Mouse (Mus musculus) heart, embryonic 12.5 days (tissue): ENCODE measurements around the gene Il15ra. TPM values are rescaled to one million over a fixed set of nuclear protein-coding genes. Genes with fewer than 3 reads are reported as not detected.

Source experiments
- ATAC-seq: fragments of 200-750 bp; cut with Nextera tagmentation; 2 replicates; pipeline ENCODE4 v1.8.0; 2017; ENCODE audit warnings: moderate TSS enrichment, moderate library complexity; ENCODE audit not compliant: insufficient number of reproducible peaks, low FRiP score
- H3K27ac ChIP-seq: fragments of 300-500 bp; sonication (generic); 2 replicates; pipeline ENCODE4 v1.5.1; 2016; ENCODE audit warnings: mild to moderate bottlenecking, moderate library complexity; ENCODE audit not compliant: poor library complexity, severe bottlenecking
- H3K27me3 ChIP-seq: fragments of 300-500 bp; sonication (generic); replicated peaks from 2 replicates; pipeline ENCODE4 v1.6.1; 2016; ENCODE audit warnings: mild to moderate bottlenecking, moderate library complexity
- H3K36me3 ChIP-seq: fragments of 300-500 bp; sonication (generic); 2 replicates; pipeline ENCODE4 v1.6.1; 2016; ENCODE audit warnings: mild to moderate bottlenecking, moderate library complexity
- H3K4me1 ChIP-seq: fragments of 300-500 bp; sonication (generic); replicated peaks from 2 replicates; pipeline ENCODE4 v1.6.1; 2016; ENCODE audit warnings: mild to moderate bottlenecking
- H3K4me2 ChIP-seq: fragments of 300-500 bp; sonication (generic); 2 replicates; pipeline ENCODE4 v1.6.1; 2016; ENCODE audit warnings: mild to moderate bottlenecking, moderate library complexity
- H3K4me3 ChIP-seq: fragments of 300-500 bp; sonication (generic); 2 replicates; pipeline ENCODE4 v1.5.1; 2016; ENCODE audit warnings: mild to moderate bottlenecking
- H3K9ac ChIP-seq: fragments of 300-500 bp; sonication (generic); 2 replicates; pipeline ENCODE4 v1.6.1; 2016; ENCODE audit warnings: mild to moderate bottlenecking, moderate library complexity
- H3K9me3 ChIP-seq: fragments of 300-500 bp; sonication (generic); replicated peaks from 2 replicates; pipeline ENCODE4 v1.6.1; 2016; ENCODE audit warnings: mild to moderate bottlenecking, moderate library complexity
- WGBS: fragments of 180-500 bp; shearing (Covaris S2); methylation state at CpG from one replicate; pipeline ENCODE4 v1.1.7; 2016; 5-methylcytosine and 5-hydroxymethylcytosine counted together
- polyA plus RNA-seq: library from polyadenylated mRNA; unstranded; fragments of >200 nt; fragmentation: Nextera tagmentation; extraction: Ambion mirVana; gene quantifications from 2 replicates; pipeline ENCODE4 v1.2.1, GENCODE M21; 2016

Il15ra gene
- 6.4 and 7.0 TPM in 2 replicates for polyA plus RNA-seq

GRCm38 (mm10) chr2:11705201-11706025 lies at the start of gene Il15ra:
TSS of gene Il15ra (plus strand) at chr2:11705290.
- peak within 1 kb of the TSS; percentile 60 for H3K27ac ChIP-seq
- under 1% methylated on average over 37 of the region's 37 CpGs for WGBS
- H3K4me3 ChIP-seq: peak within 1 kb of the TSS; percentile 63
- H3K9ac ChIP-seq: peak within 1 kb of the TSS; percentile 72
- H3K36me3 ChIP-seq: no peaks in the 10 kb centered on the region
- no peaks in the 10 kb centered on the region for H3K27me3 ChIP-seq
- H3K4me1 ChIP-seq: peaks cover 7% of the 10 kb centered on the region; the same call in 1 of the 2 replicates
- no peaks in the 10 kb centered on the region for H3K9me3 ChIP-seq
- ATAC-seq: peak; percentile 80
- peak within 1 kb of the TSS; percentile 90 for H3K4me2 ChIP-seq

GRCm38 (mm10) chr2:11657581-11657980 lies 47.5 kb upstream of the Il15ra start:
- 73% methylated on average over 2 of the region's 2 CpGs for WGBS
- Histone ChIP-seq H3K27ac (no peak overlapping the region), H3K27me3 (no peaks in the 10 kb centered on the region), H3K9ac (no peak overlapping the region), H3K4me3 (no peak overlapping the region), H3K4me2 (no peak overlapping the region), H3K4me1 (no peaks in the 10 kb centered on the region; the same call in 1 of the 2 replicates), H3K36me3 (no peaks in the 10 kb centered on the region), H3K9me3 (no peaks in the 10 kb centered on the region)
- ATAC-seq: no peak

- H3K36me3 ChIP-seq: no peaks in the 10 kb centered on the region
- 42% methylated on average over 2 of the region's 2 CpGs for WGBS
- no peak overlapping the region for H3K27ac ChIP-seq
- H3K4me1 ChIP-seq: 0 out of 2 replicates have a peak, but pooled peaks cover under 1% of the 10 kb centered on the region
- H3K27me3 ChIP-seq: no peaks in the 10 kb centered on the region
- ATAC-seq: no peak
- no peak overlapping the region for H3K9ac ChIP-seq
- H3K4me2 ChIP-seq: no peak overlapping the region
- no peak overlapping the region for H3K4me3 ChIP-seq
- no peaks in the 10 kb centered on the region for H3K9me3 ChIP-seq
These were observed 45.8 kb upstream of the Il15ra start for GRCm38 (mm10) chr2:11659263-11659662.

- Histone ChIP-seq H3K27ac (no peak overlapping the region), H3K9me3 (peaks cover 3% of the 10 kb centered on the region; the same call in 1 of the 2 replicates), H3K4me3 (no peak overlapping the region), H3K27me3 (no peaks in the 10 kb centered on the region), H3K4me2 (no peak overlapping the region), H3K9ac (no peak overlapping the region), H3K4me1 (0 out of 2 replicates have a peak, but pooled peaks cover 2% of the 10 kb centered on the region), H3K36me3 (no peaks in the 10 kb centered on the region)
- ATAC-seq: no peak
- 75% methylated on average over 6 of the region's 6 CpGs for WGBS
These were observed 42.8 kb upstream of the Il15ra start for GRCm38 (mm10) chr2:11662143-11662906.

GRCm38 (mm10) chr2:11662907-11663230 lies 42.2 kb upstream of the Il15ra start:
- Histone ChIP-seq H3K9ac (no peak overlapping the region), H3K4me2 (no peak overlapping the region), H3K4me3 (no peak overlapping the region), H3K9me3 (peaks cover 3% of the 10 kb centered on the region; the same call in 1 of the 2 replicates), H3K27ac (no peak overlapping the region), H3K27me3 (no peaks in the 10 kb centered on the region), H3K4me1 (0 out of 2 replicates have a peak, but pooled peaks cover 2% of the 10 kb centered on the region), H3K36me3 (no peaks in the 10 kb centered on the region)
- no peak for ATAC-seq
- 88% methylated on average over 1 of the region's 1 CpGs for WGBS

- WGBS: 5% methylated on average over 10 of the region's 10 CpGs
- peak; percentile 71; the same call in 1 of the 2 replicates for ATAC-seq
- H3K4me2 ChIP-seq: peak overlapping the region; percentile 56
These were observed 41.1 kb upstream of the Il15ra start for GRCm38 (mm10) chr2:11663961-11664360.

GRCm38 (mm10) chr2:11664367-11664766 lies 40.7 kb upstream of the Il15ra start:
- Histone ChIP-seq H3K36me3 (no peaks in the 10 kb centered on the region), H3K4me1 (0 out of 2 replicates have a peak, but pooled peaks cover 2% of the 10 kb centered on the region), H3K4me3 (peak overlapping the region; percentile 26), H3K4me2 (peak overlapping the region; percentile 56), H3K9me3 (peaks cover 3% of the 10 kb centered on the region; the same call in 1 of the 2 replicates), H3K9ac (no peak overlapping the region), H3K27ac (no peak overlapping the region), H3K27me3 (no peaks in the 10 kb centered on the region)
- no peak for ATAC-seq
- 35% methylated on average over 6 of the region's 6 CpGs for WGBS

More at GRCm38 (mm10) chr2:11663961-11664360, 41.1 kb upstream of the Il15ra start:
- Histone ChIP-seq H3K9me3 (peaks cover 3% of the 10 kb centered on the region; the same call in 1 of the 2 replicates), H3K36me3 (no peaks in the 10 kb centered on the region), H3K27me3 (no peaks in the 10 kb centered on the region), H3K27ac (no peak overlapping the region), H3K4me3 (peak overlapping the region; percentile 26), H3K9ac (no peak overlapping the region), H3K4me1 (0 out of 2 replicates have a peak, but pooled peaks cover 2% of the 10 kb centered on the region)

GRCm38 (mm10) chr2:11664806-11665205 lies 40.3 kb upstream of the Il15ra start:
- Histone ChIP-seq H3K27me3 (no peaks in the 10 kb centered on the region), H3K9me3 (peaks cover 3% of the 10 kb centered on the region; the same call in 1 of the 2 replicates), H3K4me1 (0 out of 2 replicates have a peak, but pooled peaks cover 2% of the 10 kb centered on the region), H3K36me3 (no peaks in the 10 kb centered on the region), H3K4me2 (no peak overlapping the region), H3K9ac (no peak overlapping the region), H3K27ac (no peak overlapping the region), H3K4me3 (no peak overlapping the region)
- ATAC-seq: no peak
- WGBS: 77% methylated on average over 4 of the region's 4 CpGs

GRCm38 (mm10) chr2:11665326-11665725 lies 39.8 kb upstream of the Il15ra start:
- Histone ChIP-seq H3K27me3 (no peaks in the 10 kb centered on the region), H3K36me3 (no peaks in the 10 kb centered on the region), H3K4me3 (no peak overlapping the region), H3K4me2 (no peak overlapping the region), H3K9me3 (peaks cover 3% of the 10 kb centered on the region; the same call in 1 of the 2 replicates), H3K27ac (no peak overlapping the region), H3K4me1 (0 out of 2 replicates have a peak, but pooled peaks cover 2% of the 10 kb centered on the region), H3K9ac (no peak overlapping the region)
- ATAC-seq: no peak
- WGBS: 72% methylated on average over 3 of the region's 3 CpGs

GRCm38 (mm10) chr2:11672144-11672543 lies 32.9 kb upstream of the Il15ra start:
- H3K36me3 ChIP-seq: no peaks in the 10 kb centered on the region
- 18% methylated on average over 3 of the region's 3 CpGs for WGBS
- H3K9ac ChIP-seq: no peak overlapping the region
- no peak overlapping the region for H3K4me3 ChIP-seq
- ATAC-seq: no peak
- H3K27me3 ChIP-seq: no peaks in the 10 kb centered on the region
- no peaks in the 10 kb centered on the region for H3K4me1 ChIP-seq
- no peak overlapping the region for H3K4me2 ChIP-seq
- no peak overlapping the region for H3K27ac ChIP-seq
- H3K9me3 ChIP-seq: 0 out of 2 replicates have a peak, but pooled peaks cover 8% of the 10 kb centered on the region

GRCm38 (mm10) chr2:11679626-11680025 lies 25.5 kb upstream of the Il15ra start:
- no peaks in the 10 kb centered on the region for H3K27me3 ChIP-seq
- 55% methylated on average over 7 of the region's 7 CpGs for WGBS

More at GRCm38 (mm10) chr2:11679626-11680025, 25.5 kb upstream of the Il15ra start:
- H3K9ac ChIP-seq: no peak overlapping the region
- no peaks in the 10 kb centered on the region for H3K36me3 ChIP-seq
- no peak overlapping the region for H3K4me2 ChIP-seq
- H3K4me1 ChIP-seq: no peaks in the 10 kb centered on the region
- H3K9me3 ChIP-seq: no peaks in the 10 kb centered on the region
- no peak overlapping the region for H3K27ac ChIP-seq
- ATAC-seq: no peak
- H3K4me3 ChIP-seq: no peak overlapping the region
